Mouse (Mus musculus): ENCODE measurements around the gene Prkce. TPM values are rescaled to one million over a fixed set of nuclear protein-coding genes. Genes with fewer than 3 reads are reported as not detected.

The Prkce gene
- polyA plus RNA-seq, 1 experiment from 2014 or later, result 0.77 TPM

GRCm38 (mm10) chr17:86208057-86208820, 40.7 kb downstream of the Prkce start:
- Histone ChIP-seq H3K27ac (ENCODE audit: low read length) (no peak overlapping the region), H3K36me3 (ENCODE audit: control insufficient read depth, insufficient read depth) (no peaks in the 10 kb centered on the region), H3K4me3 (ENCODE audit: low read depth, low read length) (no peak overlapping the region), H3K9me3 (replicated peaks; ENCODE audit: control insufficient read depth, low read length) (no peaks in the 10 kb centered on the region), H3K4me1 (ENCODE audit: control insufficient read depth, low read depth, low read length) (peaks cover 2% of the 10 kb centered on the region; the same call in 1 of the 2 replicates), H3K4me2 (ENCODE audit: low read depth, low read length) (no peak overlapping the region; the same call in 1 of the 2 replicates), H3K27me3 (ENCODE audit: control insufficient read depth, insufficient read depth, low read depth, low read length) (no peaks in the 10 kb centered on the region), H3K9ac (ENCODE audit: low read depth, low read length) (no peak overlapping the region)
- WGBS (ENCODE audit: insufficient replicate concordance), result 11% methylated on average over 17 of the region's 17 CpGs
- ATAC-seq (ENCODE audit: low read depth), result no peak

GRCm38 (mm10) chr17:86208821-86209186, 41.2 kb downstream of the Prkce start:
- WGBS (ENCODE audit: insufficient replicate concordance), result 54% methylated on average over 5 of the region's 5 CpGs
- peaks cover 2% of the 10 kb centered on the region; the same call in 1 of the 2 replicates for H3K4me1 ChIP-seq (ENCODE audit: control insufficient read depth, low read depth, low read length)
- H3K27ac ChIP-seq (ENCODE audit: low read length), result no peak overlapping the region
- H3K36me3 ChIP-seq (ENCODE audit: control insufficient read depth, insufficient read depth), result no peaks in the 10 kb centered on the region
- ATAC-seq (ENCODE audit: low read depth), result no peak
- H3K4me3 ChIP-seq (ENCODE audit: low read depth, low read length), result no peak overlapping the region
- H3K27me3 ChIP-seq (ENCODE audit: control insufficient read depth, insufficient read depth, low read depth, low read length), result no peaks in the 10 kb centered on the region
- H3K9ac ChIP-seq (ENCODE audit: low read depth, low read length), result no peak overlapping the region
- H3K9me3 ChIP-seq (replicated peaks; ENCODE audit: control insufficient read depth, low read length), result no peaks in the 10 kb centered on the region
- no peak overlapping the region for H3K4me2 ChIP-seq (ENCODE audit: low read depth, low read length)

- Histone ChIP-seq H3K4me2 (ENCODE audit: low read depth, low read length) (no peak overlapping the region), H3K27ac (ENCODE audit: low read length) (no peak overlapping the region), H3K4me3 (ENCODE audit: low read depth, low read length) (no peak overlapping the region), H3K4me1 (ENCODE audit: control insufficient read depth, low read depth, low read length) (peaks cover 2% of the 10 kb centered on the region; the same call in 1 of the 2 replicates), H3K27me3 (ENCODE audit: control insufficient read depth, insufficient read depth, low read depth, low read length) (no peaks in the 10 kb centered on the region), H3K36me3 (ENCODE audit: control insufficient read depth, insufficient read depth) (no peaks in the 10 kb centered on the region), H3K9ac (ENCODE audit: low read depth, low read length) (no peak overlapping the region), H3K9me3 (replicated peaks; ENCODE audit: control insufficient read depth, low read length) (no peaks in the 10 kb centered on the region)
- no peak for ATAC-seq (ENCODE audit: low read depth)
- 62% methylated on average over 13 of the region's 13 CpGs for WGBS (ENCODE audit: insufficient replicate concordance)
Observed at GRCm38 (mm10) chr17:86209680-86210251, 42.2 kb downstream of the Prkce start.

- H3K4me2 ChIP-seq (ENCODE audit: low read depth, low read length), result no peak overlapping the region
- H3K9ac ChIP-seq (ENCODE audit: low read depth, low read length), result no peak overlapping the region
- no peaks in the 10 kb centered on the region for H3K9me3 ChIP-seq (replicated peaks; ENCODE audit: control insufficient read depth, low read length)
- no peak for ATAC-seq (ENCODE audit: low read depth)
- H3K36me3 ChIP-seq (ENCODE audit: control insufficient read depth, insufficient read depth), result no peaks in the 10 kb centered on the region
- peaks cover 2% of the 10 kb centered on the region; the same call in 1 of the 2 replicates for H3K4me1 ChIP-seq (ENCODE audit: control insufficient read depth, low read depth, low read length)
- 77% methylated on average over 3 of the region's 3 CpGs for WGBS (ENCODE audit: insufficient replicate concordance)
- H3K4me3 ChIP-seq (ENCODE audit: low read depth, low read length), result no peak overlapping the region
- no peaks in the 10 kb centered on the region for H3K27me3 ChIP-seq (ENCODE audit: control insufficient read depth, insufficient read depth, low read depth, low read length)
- no peak overlapping the region for H3K27ac ChIP-seq (ENCODE audit: low read length)
Observed at GRCm38 (mm10) chr17:86212204-86212603, 44.6 kb downstream of the Prkce start.

GRCm38 (mm10) chr17:86214285-86214684, 46.7 kb downstream of the Prkce start:
- no peak overlapping the region for H3K9ac ChIP-seq (ENCODE audit: low read depth, low read length)
- no peak overlapping the region for H3K4me2 ChIP-seq (ENCODE audit: low read depth, low read length)
- H3K27ac ChIP-seq (ENCODE audit: low read length), result no peak overlapping the region
- no peaks in the 10 kb centered on the region for H3K4me1 ChIP-seq (ENCODE audit: control insufficient read depth, low read depth, low read length)
- H3K4me3 ChIP-seq (ENCODE audit: low read depth, low read length), result no peak overlapping the region
- H3K36me3 ChIP-seq (ENCODE audit: control insufficient read depth, insufficient read depth), result no peaks in the 10 kb centered on the region
- H3K27me3 ChIP-seq (ENCODE audit: control insufficient read depth, insufficient read depth, low read depth, low read length), result no peaks in the 10 kb centered on the region
- ATAC-seq (ENCODE audit: low read depth), result no peak
- H3K9me3 ChIP-seq (replicated peaks; ENCODE audit: control insufficient read depth, low read length), result no peaks in the 10 kb centered on the region
- 44% methylated on average over 9 of the region's 9 CpGs for WGBS (ENCODE audit: insufficient replicate concordance)

GRCm38 (mm10) chr17:86214741-86215140, 47.2 kb downstream of the Prkce start:
- Histone ChIP-seq H3K27ac (ENCODE audit: low read length) (no peak overlapping the region), H3K9ac (ENCODE audit: low read depth, low read length) (no peak overlapping the region), H3K36me3 (ENCODE audit: control insufficient read depth, insufficient read depth) (no peaks in the 10 kb centered on the region), H3K4me1 (ENCODE audit: control insufficient read depth, low read depth, low read length) (no peaks in the 10 kb centered on the region), H3K4me3 (ENCODE audit: low read depth, low read length) (no peak overlapping the region), H3K9me3 (replicated peaks; ENCODE audit: control insufficient read depth, low read length) (no peaks in the 10 kb centered on the region), H3K4me2 (ENCODE audit: low read depth, low read length) (no peak overlapping the region), H3K27me3 (ENCODE audit: control insufficient read depth, insufficient read depth, low read depth, low read length) (no peaks in the 10 kb centered on the region)
- no peak for ATAC-seq (ENCODE audit: low read depth)
- WGBS (ENCODE audit: insufficient replicate concordance), result 65% methylated on average over 14 of the region's 14 CpGs

- WGBS (ENCODE audit: insufficient replicate concordance), result 54% methylated on average over 7 of the region's 7 CpGs
- peak; percentile 27; the same call in 1 of the 2 replicates for ATAC-seq (ENCODE audit: low read depth)
- no peaks in the 10 kb centered on the region for H3K4me1 ChIP-seq (ENCODE audit: control insufficient read depth, low read depth, low read length)
Observed at GRCm38 (mm10) chr17:86215771-86216170, 48.2 kb downstream of the Prkce start.

GRCm38 (mm10) chr17:86217468-86217867, 49.9 kb downstream of the Prkce start:
- Histone ChIP-seq H3K4me2 (ENCODE audit: low read depth, low read length) (no peak overlapping the region), H3K27me3 (ENCODE audit: control insufficient read depth, insufficient read depth, low read depth, low read length) (no peaks in the 10 kb centered on the region), H3K27ac (ENCODE audit: low read length) (no peak overlapping the region), H3K9me3 (replicated peaks; ENCODE audit: control insufficient read depth, low read length) (no peaks in the 10 kb centered on the region), H3K36me3 (ENCODE audit: control insufficient read depth, insufficient read depth) (no peaks in the 10 kb centered on the region), H3K9ac (ENCODE audit: low read depth, low read length) (no peak overlapping the region), H3K4me3 (ENCODE audit: low read depth, low read length) (no peak overlapping the region), H3K4me1 (ENCODE audit: control insufficient read depth, low read depth, low read length) (no peaks in the 10 kb centered on the region)
- ATAC-seq (ENCODE audit: low read depth), result no peak
- WGBS (ENCODE audit: insufficient replicate concordance), result 67% methylated on average over 5 of the region's 5 CpGs

More at GRCm38 (mm10) chr17:86215771-86216170, 48.2 kb downstream of the Prkce start:
- no peak overlapping the region for H3K27ac ChIP-seq (ENCODE audit: low read length)
- H3K4me2 ChIP-seq (ENCODE audit: low read depth, low read length), result no peak overlapping the region
- H3K36me3 ChIP-seq (ENCODE audit: control insufficient read depth, insufficient read depth), result no peaks in the 10 kb centered on the region
- H3K27me3 ChIP-seq (ENCODE audit: control insufficient read depth, insufficient read depth, low read depth, low read length), result no peaks in the 10 kb centered on the region
- H3K9ac ChIP-seq (ENCODE audit: low read depth, low read length), result no peak overlapping the region
- H3K4me3 ChIP-seq (ENCODE audit: low read depth, low read length), result no peak overlapping the region
- no peaks in the 10 kb centered on the region for H3K9me3 ChIP-seq (replicated peaks; ENCODE audit: control insufficient read depth, low read length)

GRCm38 (mm10) chr17:86218553-86218952, 51.0 kb downstream of the Prkce start:
- H3K4me2 ChIP-seq (ENCODE audit: low read depth, low read length), result no peak overlapping the region
- H3K4me3 ChIP-seq (ENCODE audit: low read depth, low read length), result no peak overlapping the region
- WGBS (ENCODE audit: insufficient replicate concordance), result 56% methylated on average over 11 of the region's 11 CpGs
- no peak for ATAC-seq (ENCODE audit: low read depth)
- H3K36me3 ChIP-seq (ENCODE audit: control insufficient read depth, insufficient read depth), result no peaks in the 10 kb centered on the region
- H3K27me3 ChIP-seq (ENCODE audit: control insufficient read depth, insufficient read depth, low read depth, low read length), result no peaks in the 10 kb centered on the region
- H3K4me1 ChIP-seq (ENCODE audit: control insufficient read depth, low read depth, low read length), result no peaks in the 10 kb centered on the region
- H3K9me3 ChIP-seq (replicated peaks; ENCODE audit: control insufficient read depth, low read length), result no peaks in the 10 kb centered on the region
- H3K9ac ChIP-seq (ENCODE audit: low read depth, low read length), result no peak overlapping the region
- no peak overlapping the region for H3K27ac ChIP-seq (ENCODE audit: low read length)
